Mouse (Mus musculus) embryo, embryonic 9.5 days (tissue): ENCODE results near the gene Klhl33.
"Not testable (repeated sequence)": the region's sequence is repeated elsewhere in the genome, so short reads cannot be mapped to it uniquely, and the experiment has no call there.

Experiments
- DNase-seq: peaks from one replicate; pipeline ENCODE4 v3.0.0-alpha.2; 2017; ENCODE audit errors: extremely low spot score

Klhl33 gene

GRCm38 (mm10) chr14:50897374-50897765, at the start of gene Klhl33:
TSS of gene Klhl33 (minus strand) at chr14:50897507.
- DNase-seq = peak; percentile 4

DNA sequence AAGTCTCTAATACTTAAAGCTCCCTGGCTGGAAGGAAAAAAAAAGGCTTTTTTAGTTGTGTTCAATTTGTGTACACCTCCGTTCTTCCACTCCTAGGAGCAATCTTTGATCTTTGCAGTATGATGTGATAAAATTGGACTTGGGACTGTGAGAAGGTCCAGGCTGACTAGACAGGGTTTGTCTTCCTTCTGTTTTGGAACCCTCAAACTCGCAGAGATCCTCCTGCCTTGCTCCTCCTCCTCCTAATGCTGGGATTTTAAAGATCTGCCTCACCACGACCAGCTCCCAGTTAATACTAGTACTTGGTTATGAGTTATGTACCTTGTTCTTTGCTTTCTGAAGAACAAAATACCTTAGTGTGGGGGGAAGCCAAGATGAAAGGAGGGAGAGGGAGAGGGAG, 48.2 kb upstream of the Klhl33 start:
- DNase-seq = not testable (repeated sequence)

- DNase-seq = not testable (repeated sequence)
Measured at GRCm38 (mm10) chr14:50945081-50945480, 47.8 kb upstream of the Klhl33 start.

DNA sequence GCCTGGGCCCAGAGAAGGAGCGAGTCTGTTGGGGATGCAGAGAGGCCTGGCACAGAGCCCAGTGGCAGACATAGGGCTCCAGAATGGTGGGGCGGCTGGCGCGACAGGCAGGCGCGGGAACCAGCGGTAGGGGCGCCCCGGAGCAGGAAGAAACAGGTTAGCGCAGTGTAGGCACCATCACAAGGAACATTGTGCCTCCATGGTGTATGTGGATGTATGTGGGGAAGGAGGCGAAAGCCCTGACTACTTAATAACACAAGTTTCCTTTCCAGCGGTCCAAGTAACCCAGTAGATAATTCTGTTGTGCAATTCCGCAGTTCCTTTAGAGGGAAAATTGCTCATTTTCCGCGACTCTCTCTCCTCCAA, 47.3 kb upstream of the Klhl33 start:
- not testable (repeated sequence) for DNase-seq

- DNase-seq = peak; percentile 94
Measured at GRCm38 (mm10) chr14:50943932-50944667, 46.8 kb upstream of the Klhl33 start, which contains the start of gene Gm49342. TSS of gene Gm49342 (plus strand) at chr14:50944517.

- no peak for DNase-seq
Measured at GRCm38 (mm10) chr14:50938940-50939339, 41.6 kb upstream of the Klhl33 start.

DNA sequence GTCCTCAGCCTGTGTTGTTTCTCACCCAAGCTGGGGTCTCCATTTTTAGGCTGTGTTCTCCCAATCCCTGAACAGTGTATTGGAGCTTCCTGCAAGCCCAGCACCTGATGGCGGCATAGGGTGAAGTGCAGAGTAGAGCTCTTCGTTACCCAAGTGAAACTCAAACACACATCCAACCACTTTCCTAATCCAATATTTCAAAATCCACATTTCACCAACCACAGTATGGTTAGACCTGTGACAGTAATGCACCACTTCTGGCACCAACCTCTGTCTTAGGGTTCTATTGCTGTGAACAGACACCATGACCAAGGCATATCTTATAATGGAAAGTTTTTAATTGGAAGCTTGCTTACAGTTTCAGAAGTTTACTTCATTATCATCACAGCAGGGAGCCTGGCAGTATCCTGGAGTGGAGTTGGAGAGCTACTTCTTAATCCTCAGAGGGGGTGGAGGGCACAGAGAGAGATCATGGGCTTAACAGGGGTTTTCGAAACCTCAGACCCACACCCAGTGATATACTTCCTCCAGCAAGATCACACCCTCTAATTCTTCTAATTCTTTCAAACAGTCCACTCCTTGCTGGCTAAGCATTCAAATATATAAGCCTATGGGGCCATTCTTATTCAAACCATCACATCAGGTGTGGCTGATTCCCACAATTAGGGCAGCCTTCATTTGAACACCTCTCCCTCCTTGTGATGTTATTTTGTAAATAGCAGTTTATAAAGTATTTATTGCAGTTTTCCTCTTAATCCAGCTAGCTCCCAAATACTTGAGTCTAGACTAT, 41.0 kb upstream of the Klhl33 start:
- no peak for DNase-seq

- DNase-seq = no peak
Measured at GRCm38 (mm10) chr14:50936649-50937048, 39.3 kb upstream of the Klhl33 start.

- DNase-seq = no peak
Measured at GRCm38 (mm10) chr14:50931493-50932020, 34.2 kb upstream of the Klhl33 start.

- DNase-seq = peak; percentile 95
Measured at GRCm38 (mm10) chr14:50930754-50931492, 33.6 kb upstream of the Klhl33 start, which contains the start of the genes Pip4p1 and Pnp. TSS of gene Pip4p1 (minus strand) at chr14:50930856. TSS of gene Pnp (plus strand) at chr14:50931082.

DNA sequence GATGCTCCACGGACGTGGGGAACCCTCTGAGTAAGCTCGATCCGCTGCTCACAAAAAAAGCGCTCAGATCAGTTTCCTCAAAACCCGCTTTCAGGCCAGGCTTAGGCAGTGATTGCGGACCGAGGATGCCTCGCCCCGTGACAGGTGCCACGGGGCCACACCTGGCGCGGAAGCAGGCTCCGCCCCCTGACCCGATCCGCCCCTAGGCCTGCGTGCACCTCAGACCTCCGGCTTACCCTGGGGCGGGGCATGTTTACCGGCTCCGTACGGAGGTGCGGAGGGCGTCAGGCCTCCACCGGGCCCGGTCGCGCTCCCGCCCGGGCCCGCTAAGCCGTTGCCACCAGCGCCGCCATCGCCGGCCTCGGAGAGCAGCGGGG, 33.1 kb upstream of the Klhl33 start:
- no peak for DNase-seq

DNA sequence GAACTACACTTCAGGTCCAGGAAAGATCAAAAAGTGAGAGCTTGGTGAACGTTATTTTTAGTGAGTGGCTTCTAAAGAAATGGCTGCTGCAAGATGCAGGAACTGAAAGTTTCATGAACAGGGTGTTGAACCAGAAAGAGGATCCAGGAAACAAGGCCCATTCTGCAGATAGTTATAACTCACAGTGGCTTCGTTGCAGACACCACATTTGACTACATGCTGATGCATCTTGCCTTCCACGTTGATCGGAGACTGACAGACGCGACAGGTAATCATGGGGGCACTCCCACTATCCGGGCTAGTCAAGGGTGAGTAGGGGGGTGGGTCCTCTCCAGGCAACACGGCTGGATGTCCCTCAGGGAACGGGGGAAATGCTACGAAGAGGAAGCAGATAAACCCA, 32.6 kb upstream of the Klhl33 start:
- no peak for DNase-seq

DNA sequence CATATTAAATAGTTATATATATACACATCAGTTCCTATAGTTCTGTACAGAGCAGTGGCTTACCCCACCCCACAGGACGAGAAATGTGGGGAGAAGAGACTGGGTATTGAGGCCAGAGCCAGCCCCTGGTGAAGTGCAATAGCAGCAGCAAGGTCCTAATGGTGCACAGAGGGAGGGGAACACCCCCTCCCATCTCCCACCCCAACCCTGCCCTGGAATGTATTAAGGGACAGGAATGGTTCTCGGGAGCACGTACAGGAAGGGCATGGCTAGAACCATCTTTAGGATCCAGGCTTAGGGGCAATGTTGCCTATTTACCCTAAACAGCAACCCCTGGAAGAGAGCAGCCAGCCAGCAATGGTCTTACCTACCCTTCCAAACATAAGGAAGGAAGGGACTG, 30.1 kb upstream of the Klhl33 start:
- DNase-seq = no peak

- peak; percentile 43 for DNase-seq
Measured at GRCm38 (mm10) chr14:50925111-50925920, 28.0 kb upstream of the Klhl33 start.

GRCm38 (mm10) chr14:50924281-50925064, 27.2 kb upstream of the Klhl33 start, which contains the start of the genes Osgep and Apex1:
TSS of gene Osgep (minus strand) at chr14:50924893.
TSS of gene Apex1 (plus strand) at chr14:50924968.
- DNase-seq = peak; percentile 97

DNA sequence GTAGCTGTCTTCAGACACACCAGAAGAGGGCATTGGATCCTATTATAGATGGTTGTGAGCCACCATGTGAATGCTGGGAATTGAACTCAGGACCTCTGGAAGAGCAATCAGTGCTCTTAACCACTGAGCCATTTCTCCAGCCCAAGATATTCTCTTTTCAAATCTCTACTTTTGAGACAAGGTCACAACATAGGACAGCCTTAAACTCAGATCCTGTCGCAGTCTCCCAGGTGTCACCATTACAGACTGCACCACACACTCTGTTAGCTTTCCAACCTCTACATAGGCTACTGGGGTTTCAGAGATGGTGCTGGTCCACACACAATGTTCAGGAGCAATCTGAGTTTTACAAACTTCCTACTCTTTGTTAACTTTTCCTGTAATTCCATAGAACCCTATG, 26.1 kb upstream of the Klhl33 start:
- DNase-seq = not testable (repeated sequence)

DNA sequence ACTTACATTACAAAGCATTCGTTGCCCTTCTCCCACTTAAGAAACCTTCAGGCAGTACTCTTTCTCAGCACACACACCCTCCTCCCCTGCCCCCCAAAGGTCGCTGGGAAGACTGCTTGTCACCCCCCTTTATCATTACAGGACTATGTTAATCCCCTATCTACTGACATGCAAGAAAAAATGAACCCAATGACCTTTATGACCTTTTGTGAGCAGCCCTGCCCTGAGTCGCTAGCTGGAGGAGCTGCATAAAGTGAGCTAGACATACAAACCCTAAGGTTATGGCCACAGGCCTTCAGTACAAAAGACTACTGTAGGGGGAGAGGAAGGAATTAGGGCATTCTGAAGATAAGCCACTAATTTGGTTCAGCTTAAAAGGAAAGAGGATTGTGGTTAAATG, 14.0 kb upstream of the Klhl33 start:
- no peak for DNase-seq

- no peak for DNase-seq
Measured at GRCm38 (mm10) chr14:50908126-50908525, 10.8 kb upstream of the Klhl33 start.

DNA sequence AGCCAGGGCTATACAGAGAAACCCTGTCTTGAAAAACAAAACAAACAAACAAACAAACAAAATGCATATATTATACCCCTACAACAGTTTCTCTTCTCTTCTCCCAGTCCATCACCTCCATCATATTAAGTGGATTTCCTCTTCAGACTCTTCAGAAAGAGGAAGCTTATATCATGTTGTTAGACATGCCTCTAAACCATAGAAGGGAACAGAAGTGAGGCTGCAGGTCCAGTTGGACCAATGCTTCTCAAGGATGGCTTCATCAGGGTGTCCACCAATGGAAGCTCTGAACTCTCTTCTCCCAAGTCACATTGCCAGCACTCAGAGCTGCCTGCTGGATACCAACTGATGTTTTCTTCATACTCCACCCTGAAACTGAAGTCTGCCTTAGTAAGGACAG, 8.0 kb upstream of the Klhl33 start:
- DNase-seq = not testable (repeated sequence)

GRCm38 (mm10) chr14:50904828-50905129, 7.5 kb upstream of the Klhl33 start:
- DNase-seq = no peak
